Mouse (Mus musculus) left cerebral cortex, adult 11 months (tissue): Measurements from ENCODE around the gene Cavin3.

Source experiments
- DNase-seq: peaks from one replicate; pipeline ENCODE4 v3.0.0; 2022; ENCODE audit warnings: low spot score

Cavin3 gene

DNA sequence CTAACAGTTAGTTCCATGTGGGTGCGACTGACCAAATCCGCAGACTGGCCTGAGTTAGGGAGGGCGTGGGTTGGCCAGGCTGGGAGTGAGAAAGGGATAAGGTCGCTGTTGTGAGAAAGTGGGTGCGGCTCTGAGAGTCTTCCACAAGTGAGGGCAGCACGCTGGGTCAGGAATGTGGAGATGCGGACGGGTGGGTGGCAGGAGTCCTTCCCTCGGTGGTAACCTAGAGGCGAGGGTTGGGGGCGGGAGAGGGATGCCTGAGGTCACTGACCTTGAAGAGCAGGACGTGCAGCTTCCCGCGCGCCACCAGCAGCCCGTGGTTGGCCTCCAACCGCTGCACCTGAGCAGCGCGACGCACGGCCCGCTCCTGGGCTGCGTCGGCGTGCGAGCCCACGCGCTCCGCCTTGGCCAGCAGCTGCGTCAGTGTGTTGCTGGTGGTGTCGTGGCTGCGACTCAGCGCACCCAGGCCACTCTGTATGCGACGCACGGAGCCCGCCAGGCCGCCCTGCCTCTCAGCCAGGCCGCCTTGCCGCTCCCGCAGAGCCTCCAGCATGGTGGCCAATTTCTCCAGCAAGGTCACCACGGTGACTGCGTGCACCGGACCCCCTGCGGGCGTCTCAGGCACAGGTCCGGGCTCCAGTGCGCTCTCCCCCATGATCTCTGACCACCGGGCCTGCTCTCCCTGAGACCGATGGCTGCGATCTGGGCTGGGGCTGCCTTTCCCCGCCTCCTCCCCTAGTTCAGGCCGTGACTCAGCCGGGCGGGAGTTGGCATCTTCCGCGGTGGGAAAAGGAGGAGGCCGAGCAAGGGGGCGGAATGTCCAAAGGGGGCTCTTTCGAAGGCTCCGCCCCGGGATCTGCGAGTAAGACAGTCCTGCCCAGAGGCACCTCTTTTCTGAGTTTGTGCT, at the start of gene Cavin3:
TSS of gene Cavin3 (minus strand) at position 796 of the 907 bp plus-strand sequence.
- DNase-seq: peak; percentile 47

DNA sequence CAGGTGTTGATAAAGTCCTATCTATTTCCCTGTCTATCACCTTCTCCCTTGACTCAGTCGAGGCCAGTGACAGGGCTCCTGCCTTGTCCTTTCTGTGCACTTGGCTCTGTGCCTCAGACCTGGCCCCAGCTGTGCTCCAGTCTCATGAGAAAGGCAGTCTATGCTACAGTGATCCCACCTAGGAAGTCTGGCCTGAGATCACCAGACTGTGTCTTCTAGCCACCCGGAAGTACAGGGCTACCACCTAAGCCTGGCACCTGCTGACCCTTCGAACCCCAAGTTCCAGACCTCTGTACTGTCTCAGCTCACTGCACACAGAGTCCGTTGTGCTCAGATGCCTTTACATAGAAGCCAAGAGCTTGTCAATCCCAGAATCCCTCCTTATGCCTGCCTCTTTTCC, 46.0 kb upstream of the Cavin3 start:
- no peak for DNase-seq

DNA sequence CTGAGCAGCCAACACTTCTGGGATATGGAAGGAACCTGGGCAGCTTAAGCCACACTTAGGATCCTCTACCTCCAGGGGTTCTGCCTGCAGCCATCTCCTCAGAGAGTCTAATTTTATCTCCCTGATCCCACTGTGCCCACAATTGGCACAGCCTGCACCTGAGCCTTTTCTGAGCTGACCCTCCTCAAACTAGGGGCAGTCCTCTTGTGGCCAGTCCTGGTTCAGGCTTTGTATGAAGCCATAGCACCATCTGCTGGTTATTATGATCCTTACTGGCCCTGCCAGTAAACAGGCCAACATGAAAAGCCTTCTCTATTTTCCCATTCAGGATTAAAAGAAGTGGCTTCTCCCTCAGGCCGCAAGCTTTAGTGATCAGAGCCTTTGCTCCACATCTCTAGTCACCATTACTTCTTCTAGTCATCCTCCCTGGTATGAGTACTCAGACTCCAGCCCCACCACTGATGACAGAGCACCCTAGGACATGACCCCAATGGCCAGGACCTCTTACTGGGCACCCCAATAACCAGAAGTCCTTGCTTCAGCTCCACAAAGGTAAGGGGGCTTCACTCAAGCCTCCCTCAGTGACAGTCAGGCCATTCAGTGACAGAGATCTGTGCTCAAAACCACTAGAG, 45.3 kb upstream of the Cavin3 start:
- no peak for DNase-seq

DNA sequence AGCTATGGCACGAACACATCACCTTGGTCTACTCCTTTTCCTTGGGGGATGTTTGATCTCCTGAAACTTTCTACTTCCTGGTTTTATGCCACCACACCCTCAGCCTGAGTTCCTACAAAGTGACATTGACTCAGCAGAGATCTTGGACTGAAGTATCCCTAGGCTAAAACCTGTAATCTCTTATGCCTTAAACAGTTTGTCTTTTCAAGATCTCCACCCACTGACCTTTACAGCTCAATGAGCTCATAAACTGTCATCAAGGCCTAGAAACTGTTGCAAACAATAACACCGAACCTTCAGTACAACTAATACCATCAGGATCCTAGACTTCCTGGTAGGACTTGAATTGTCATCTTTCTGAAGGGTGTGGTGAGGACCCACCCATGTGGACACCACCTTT, 42.1 kb upstream of the Cavin3 start:
- no peak for DNase-seq

DNA sequence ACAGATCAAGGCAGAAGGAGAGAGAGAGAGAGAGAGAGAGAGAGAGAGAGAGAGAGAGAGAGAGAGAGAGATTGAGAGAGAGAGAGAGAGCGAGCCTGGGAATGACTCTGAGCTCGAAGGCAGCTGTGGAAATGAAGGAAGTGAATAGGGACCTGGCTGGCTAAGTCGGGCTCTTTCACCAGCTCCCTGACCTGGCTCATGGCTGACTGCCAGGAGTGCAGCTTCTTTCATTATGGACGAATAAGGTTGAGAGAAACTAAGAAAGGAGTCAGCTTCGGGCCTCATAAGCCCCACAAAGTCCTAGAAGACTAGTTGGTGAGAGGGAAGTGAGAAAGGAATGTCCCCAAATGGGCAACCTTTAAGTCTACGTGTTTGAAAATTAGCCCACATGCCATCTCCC, 38.1 kb upstream of the Cavin3 start:
- no peak for DNase-seq

DNA sequence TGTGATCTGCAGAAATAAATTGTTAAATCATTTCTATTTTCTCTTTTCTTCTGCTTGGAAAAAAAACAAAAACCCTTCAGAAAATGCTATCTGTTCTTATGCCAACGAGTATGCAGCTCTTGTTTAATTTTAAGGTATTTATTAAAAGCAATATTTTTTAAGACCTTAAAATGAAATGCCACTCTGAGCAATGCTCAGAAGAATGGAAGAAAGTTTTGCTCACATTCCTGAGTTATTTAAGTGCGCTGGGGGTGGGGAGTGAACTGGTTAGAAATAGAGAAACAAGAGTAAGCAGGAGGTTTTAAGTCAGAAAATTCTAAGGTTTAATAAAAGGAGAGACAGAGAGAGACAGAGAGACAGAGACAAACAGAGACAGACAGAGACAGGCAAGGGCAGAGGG, 37.7 kb upstream of the Cavin3 start:
- no peak for DNase-seq

DNA sequence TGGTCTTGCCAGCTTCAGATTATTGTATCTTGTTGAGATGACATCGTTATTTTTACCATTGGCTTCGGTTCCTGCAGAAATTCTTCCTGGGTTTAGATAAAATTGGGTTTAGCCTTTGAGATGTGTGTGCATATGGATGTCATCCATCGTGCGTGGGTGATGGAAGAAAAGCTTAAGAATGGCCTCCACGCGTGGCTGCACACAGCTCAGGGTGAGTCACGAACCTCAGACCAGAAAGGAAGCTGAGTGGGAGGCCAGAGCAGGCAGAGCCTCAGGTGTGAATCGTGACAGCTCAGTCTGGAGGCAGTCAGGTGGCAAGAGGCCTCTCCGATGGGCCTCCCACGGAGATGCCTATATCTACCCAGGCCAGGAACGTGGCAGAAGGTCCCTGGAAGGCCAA, 37.2 kb upstream of the Cavin3 start:
- peak; percentile 85 for DNase-seq

DNA sequence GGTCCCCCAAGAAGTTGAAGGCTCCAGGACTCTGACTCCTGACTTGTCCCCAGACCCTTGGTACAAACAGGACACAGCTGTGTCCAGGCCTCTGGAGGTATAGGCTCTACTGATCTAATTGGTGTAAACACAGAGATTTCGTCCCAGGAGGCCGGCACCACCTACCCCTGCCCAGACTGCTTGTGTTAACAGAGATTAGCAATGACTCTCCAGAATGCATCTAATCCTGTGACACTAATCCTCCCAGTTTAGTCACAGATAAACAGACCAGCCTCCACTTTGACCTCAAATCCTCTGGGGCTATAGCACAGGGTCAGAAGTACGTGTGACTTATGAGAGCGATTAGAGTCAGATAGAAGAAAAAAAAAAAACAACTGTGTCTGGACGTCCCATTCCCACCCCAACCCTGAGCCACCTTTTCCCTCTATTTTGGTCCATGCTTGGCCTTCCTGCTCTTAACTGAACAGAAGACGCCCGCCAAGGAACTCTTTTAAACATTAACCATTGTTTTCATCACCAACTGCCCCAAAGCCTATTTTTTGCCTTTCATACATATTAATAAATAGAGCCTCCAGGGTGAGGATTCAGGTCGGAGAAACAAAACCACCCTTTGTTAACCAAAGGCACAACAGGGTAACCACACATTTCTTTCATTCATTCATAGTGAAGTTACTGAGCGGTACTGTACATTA, 34.7 kb upstream of the Cavin3 start:
- DNase-seq: no peak

DNA sequence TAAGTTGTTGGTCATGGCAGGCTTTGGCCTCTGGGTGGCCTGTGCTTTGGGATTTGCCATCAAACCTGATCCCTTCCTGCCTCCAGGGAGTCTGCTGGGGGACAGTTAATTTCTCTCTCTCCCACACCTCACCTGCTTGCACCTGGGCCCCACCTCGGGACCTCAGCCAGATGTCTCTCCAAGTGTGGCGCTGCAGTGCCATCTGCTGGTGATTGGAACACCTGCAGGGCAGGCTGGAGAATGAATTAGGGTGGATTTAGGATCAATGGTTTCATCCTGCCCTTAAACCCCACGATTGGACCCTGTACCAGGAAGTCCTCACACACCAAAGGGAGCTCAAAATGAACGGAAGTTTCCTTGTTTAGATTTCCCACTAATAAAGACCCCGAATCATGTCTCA, 33.1 kb upstream of the Cavin3 start:
- DNase-seq: no peak

DNA sequence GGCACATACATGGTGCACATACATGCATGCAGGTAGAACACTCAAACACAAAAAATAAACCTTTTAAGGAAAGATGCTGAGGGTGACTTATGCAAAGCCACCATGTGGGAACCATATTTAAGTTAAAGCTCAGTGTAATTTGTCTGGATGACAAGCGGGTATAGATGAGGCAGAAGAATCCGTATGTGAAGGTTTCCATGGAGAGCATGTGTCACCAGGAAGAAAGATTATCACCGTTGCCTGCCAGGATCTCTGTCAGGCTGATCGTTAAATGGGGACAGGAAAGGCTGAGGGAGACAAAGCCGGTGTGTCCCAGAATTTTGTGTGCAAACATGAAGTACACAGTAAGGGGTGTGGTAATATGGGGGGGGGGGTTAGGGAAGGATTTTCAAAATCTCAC, 32.5 kb upstream of the Cavin3 start:
- no peak for DNase-seq

DNA sequence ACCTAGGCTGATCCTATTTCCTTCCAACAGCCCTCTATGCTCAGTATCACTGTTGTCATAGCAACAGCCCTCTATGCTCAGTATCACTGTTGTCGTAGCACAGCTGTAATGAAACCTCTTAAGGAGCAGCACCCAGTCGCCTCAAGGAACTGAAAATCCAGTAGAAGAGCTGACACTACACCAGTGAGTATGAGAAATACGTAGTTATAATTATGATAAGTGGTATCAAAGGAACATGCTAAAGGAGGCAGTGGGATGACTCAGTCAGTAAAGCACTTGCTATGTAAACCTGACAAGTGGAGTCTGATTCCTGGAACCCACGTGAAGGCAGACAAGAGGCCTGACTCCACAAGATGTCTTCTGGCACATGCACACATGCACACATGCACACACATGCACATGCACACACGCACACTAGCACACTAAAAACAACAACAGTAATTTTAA, 31.8 kb upstream of the Cavin3 start:
- no peak for DNase-seq

DNA sequence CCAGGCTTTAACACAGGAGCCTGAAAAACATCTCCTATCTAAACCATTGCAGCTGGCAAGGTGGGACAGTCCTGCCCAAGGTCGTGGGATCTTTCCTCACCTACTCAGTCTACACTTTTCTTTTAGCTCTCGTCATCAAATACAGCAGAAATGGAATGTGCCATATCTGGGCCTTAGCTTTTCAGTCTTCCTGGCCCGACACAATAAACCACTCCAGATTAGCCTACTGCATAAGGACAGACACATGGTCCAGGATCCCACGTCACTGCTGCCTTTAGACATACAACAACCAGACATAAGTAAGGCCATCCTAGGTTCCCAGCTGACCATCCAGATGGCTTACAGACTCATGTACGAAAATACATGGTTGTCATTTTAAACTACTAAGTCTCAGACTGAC, 28.0 kb upstream of the Cavin3 start:
- DNase-seq: peak; percentile 25

DNA sequence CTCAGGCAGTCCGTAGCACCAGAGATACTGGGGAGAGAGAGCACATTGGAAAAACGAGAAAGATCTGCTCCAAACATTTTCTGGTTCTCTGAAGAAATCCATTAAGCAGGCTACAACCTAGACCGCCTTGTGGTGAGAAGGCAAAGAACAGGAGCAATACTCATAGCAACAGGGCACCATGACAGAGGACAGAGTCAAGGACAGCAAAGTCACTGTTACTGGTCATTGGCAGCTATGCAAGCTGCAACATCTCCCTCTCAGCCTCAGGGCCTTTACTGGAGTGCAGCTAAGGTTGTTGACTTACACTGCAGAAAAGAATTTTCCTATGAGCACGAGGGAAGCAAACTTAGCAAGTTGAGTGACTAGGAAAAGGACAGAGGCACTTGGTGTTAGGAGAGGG, 25.2 kb upstream of the Cavin3 start:
- DNase-seq: no peak

DNA sequence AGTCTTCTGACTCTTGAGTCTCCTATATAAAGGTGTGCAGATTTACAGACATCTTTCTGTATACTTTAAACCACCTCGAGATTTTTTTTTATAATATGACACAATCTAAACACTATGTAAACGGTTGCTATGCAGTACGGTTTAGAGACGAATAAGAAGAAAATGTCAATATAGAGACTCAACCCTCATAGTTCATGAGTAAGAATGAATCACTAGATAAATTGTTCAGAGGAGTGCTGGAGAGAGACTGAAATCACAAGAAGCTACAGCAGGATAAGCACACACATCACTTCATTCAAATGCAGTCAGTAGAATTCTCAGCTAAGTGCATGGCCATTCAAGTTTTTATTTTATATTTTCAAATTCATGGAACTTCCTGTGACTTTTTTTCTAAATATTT, 19.9 kb upstream of the Cavin3 start:
- no peak for DNase-seq

DNA sequence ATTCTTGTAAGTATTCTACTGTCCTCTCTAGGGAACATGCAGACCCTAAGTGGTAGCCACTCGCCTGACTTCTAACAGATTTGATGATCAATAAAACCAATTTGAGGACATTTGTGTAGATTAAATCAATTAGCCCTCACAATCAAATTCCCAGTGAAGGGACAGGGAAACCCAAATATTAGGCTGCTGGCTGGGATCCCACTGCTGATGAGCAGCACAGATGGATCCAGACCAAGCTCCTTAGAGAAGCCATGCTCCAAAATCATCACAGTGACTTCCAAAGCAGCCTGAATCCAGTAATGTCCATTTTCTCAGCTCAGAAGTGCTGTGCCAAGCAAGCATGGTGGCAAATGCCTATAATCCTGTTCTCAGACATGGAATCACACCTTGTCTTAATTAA, 17.6 kb upstream of the Cavin3 start:
- no peak for DNase-seq

DNA sequence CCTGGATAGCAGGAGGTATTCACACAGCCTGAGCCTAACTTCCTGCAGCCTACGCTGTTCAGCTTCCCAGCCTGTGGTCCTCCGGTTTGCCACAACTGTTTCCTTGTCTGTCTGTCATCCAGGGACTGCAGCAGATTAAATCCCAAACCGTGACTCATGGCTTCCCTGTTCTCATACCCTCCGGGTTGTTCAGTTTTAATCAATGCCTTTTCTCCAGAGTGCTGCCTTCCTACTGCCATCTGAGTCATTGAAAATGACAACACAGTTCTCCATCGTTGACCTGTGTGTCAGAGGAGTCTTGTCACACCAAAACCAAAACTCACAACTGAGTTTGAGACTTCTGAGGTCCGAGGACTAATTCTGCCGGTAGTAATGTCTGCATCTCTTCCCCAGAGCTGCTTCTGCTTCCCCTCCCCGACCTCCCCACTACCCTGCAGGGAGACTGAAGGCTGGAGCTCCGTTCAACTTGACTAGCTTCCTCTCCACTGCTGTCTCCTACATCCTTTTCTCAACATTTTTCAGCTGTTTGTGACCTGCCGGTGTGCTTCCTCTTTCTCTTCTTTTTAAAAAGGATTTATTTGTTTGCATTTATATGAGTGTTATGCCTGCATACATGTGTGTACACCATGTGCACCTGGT, 16.9 kb upstream of the Cavin3 start:
- no peak for DNase-seq

DNA sequence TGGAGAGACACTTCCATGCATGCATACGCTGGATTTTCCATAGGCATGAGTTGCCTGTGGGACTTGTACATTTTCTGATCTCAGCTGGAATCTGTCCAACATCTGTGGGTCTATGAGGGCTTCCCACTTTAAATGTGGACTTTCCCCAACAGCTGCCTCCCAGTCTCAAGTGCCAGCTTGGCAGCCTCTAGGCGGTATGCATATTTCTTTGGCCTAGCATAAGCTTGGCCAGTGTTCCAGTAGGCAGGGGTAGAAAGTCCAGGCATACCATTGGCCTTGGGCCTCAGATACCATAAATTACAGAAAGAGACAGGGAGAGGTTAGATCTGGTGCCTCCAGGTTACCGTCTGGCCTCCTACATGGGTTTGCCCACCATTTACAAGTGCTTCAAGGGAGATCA, 15.8 kb upstream of the Cavin3 start:
- DNase-seq: no peak

DNA sequence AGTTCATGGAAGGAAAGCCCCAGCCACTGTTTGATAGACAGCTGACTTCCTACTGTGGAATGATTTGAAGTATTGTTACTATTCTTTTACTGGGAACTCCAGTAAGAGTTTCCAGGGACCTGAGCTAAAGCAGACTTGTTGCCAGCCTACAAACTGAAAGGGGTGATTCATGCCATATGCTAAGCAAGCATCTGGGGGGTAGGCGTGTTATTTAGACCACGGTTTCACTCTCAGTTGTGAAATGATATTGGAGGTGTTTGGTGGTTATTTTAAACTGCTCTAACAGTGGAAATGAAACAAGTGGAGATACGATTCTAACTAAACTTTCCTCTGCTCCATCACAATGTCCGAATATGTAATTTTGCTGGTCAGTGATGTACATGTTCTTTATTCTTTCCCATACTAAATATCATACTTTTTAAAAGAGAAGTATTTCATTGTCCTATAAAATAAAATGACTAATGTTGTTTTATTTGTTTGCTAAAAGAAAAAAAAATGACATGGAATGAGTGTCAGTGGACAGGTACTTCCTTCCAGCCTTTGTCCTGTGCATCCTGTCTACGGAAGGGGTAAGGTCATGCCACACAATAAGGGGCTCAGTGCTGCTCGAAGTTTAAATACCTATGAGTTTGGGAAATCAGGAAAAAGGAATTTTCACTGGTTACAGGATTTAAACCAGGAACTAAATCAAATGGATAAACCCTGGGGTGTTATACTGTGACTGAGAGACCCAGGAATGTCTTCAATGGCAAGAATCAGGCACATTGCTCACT, 5.2 kb upstream of the Cavin3 start:
- DNase-seq: peak; percentile 70

DNA sequence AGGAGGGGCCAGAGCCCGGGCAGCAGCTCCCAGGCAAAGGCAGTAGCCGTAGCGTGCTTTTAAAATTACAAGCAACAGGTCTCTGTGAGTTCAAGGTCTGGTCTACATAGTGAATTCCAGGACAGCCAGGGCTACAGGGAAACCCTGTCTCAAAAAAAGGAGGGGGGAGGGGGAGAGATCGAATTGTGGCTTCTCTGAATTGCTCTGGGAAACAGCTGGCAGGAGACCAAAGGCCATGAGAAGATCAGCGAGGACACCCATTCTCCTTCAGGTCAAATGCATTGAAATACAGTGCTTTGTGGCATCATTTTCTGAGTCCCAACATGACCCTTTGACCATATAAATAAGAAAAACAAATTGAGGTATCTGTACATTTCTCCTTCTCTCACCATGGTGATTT, 2.9 kb upstream of the Cavin3 start:
- no peak for DNase-seq

DNA sequence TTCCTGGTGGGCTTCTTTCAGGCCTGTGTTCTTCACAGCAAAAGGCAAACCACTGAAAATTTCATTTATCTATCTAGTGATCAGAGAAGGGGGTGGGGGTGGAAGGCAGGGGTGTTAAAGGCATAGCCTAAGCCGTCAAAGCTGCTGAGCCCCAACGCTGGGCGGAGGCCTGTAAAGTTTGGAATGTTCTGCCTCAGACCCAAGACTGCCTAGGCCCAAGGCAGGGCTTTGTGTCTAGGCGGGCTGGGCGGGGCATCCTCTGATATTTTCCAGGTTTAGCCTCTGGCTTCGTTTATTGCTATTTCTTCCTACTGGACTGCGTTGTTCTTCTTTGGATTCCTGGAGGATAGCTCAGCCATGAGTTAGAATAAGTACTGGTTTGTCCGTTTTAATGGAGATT, 326 bp upstream of the Cavin3 start:
- DNase-seq: no peak

DNA sequence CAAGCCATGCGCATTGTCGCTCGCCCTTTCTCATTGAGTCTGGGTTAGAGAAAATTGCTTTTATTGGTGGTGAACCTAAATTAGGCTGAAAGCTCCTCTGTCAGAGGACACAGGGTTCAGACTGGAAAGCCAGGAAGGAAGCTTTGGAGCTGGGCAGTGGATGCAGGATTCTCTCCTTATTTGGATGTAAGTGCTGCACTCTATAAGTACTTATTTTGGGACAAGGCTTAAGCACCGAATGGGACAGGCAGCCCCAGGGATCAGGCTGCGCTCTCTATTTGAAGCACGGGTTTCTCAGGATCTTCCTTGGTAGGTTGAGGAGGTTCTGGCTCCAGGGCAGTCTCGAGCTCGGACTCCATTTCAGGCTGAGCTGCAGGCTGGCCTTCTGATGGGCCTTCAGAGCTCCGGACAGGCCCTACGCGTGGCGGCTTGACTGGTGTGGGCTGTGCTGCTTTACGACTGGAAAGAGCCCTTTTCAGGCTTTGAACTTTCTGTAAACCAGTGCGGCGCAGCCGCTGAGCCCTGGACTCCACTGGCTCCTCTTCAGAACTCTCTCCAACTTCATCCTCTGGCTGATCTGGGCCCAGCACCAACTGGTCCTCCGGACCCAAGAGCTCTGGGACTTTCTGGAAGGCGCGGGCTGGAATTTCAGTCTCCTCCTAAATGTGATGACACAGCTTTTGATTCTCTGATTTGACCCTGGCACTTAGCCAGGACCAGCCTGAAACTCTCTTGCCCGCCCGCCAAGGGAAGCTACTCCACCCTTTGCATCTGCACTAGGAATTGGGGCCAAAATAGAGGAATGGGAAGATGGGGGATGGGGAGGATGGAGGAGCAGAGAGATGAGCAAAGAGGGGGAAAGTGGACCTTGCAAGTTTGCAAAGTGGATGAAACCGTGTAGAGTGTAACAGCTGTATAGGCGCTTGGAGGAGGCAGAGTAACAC, 1.3 kb downstream of the Cavin3 start:
- no peak for DNase-seq
